9 mouse cellular contexts compared by ENCODE assay signal in the genomic region with DNA sequence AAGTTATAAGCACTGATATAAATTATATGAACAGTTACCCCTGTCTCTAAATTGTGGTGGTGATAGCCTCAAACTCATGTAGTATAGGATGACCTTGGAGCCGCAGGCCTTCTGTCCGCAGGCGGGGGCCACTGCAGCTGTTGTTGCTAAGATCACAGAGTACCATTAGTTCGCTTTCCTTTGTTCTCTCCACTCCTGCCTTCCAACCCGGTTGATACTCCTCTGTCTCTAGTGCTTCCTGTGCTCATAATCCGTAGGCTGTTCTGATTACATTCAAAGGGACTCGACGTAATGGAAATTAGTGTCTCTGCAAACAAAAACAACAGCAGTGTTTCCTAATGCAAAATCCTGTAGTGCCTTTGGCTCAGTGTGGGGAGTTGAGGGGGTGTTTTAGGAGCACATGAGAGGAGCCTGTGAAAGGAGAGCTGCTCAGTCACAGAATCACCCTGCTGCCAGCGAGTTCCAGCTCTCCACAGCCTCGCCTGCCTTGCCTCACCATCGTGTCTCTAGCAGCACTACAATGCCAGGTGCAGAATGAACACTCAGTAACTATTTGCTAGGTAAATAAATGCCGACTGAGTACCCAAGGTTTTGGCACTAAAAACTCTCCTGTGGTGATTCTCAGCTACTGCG. TPM values are rescaled to one million over a fixed set of nuclear protein-coding genes. Genes with fewer than 3 reads are reported as not detected.
A peak's percentile ranks its signal among the peaks of the same experiment; 100 is the strongest.
DNase-seq lines count a peak whose midpoint lies in the region; ATAC-seq lines count a peak whose summit lies in the region.
"Had no signal": no experiment of that assay in that cellular context is flagged by ENCODE, and none has a peak within 500 bp of the region (broad histone marks: within the 10 kb centered on the region; RNA-seq: fewer than 3 reads in every experiment).

No protein-coding gene starts in this region.

- intact Hi-C loops in heart, postnatal 36 days (cut with DNase I): no loop called here
- intact Hi-C loops in left cerebral cortex, postnatal 36 days (cut with DNase I): no loop called here

- no peak for ATAC-seq in heart, embryonic 11.5 days (replicated peaks; ENCODE audit: insufficient number of reproducible peaks, low FRiP score, low TSS enrichment)
- ATAC-seq in heart, embryonic 16.5 days (replicated peaks; ENCODE audit: extremely low read depth, insufficient read depth, low FRiP score): 0 out of 2 replicates have a peak, but pooled peaks have one; percentile 45
- ATAC-seq in cerebellum, adult (ENCODE audit: insufficient number of reproducible peaks, low FRiP score, low TSS enrichment): no peak

- H3K4me3 ChIP-seq in heart, embryonic 11.5 days (ENCODE audit: low read depth, low read length): no peak overlapping the region
- H3K4me3 ChIP-seq in heart, embryonic 16.5 days (ENCODE audit: low read length): no peak overlapping the region
- H3K4me3 ChIP-seq: liver, embryonic 13.5 days had no signal

- H3K27me3 ChIP-seq in heart, embryonic 11.5 days (ENCODE audit: control insufficient read depth, insufficient read depth, low read length): no peaks in the 10 kb centered on the region
- no peaks in the 10 kb centered on the region for H3K27me3 ChIP-seq in heart, embryonic 16.5 days (ENCODE audit: control insufficient read depth, insufficient read depth, low read length)
- H3K27me3 ChIP-seq: liver, embryonic 13.5 days had no signal

- no peaks in the 10 kb centered on the region for H3K36me3 ChIP-seq in heart, embryonic 11.5 days (ENCODE audit: control insufficient read depth, insufficient read depth, low read length)
- H3K36me3 ChIP-seq in heart, embryonic 16.5 days (ENCODE audit: control insufficient read depth, insufficient read depth): no peaks in the 10 kb centered on the region; the same call in 1 of the 2 replicates

- DNase-seq in heart, postnatal 36 days: no peak
- peak; percentile 47 for DNase-seq in brain, adult 2 months (ENCODE audit: low read depth, low spot score)
- peak; percentile 33 for DNase-seq in lung, postnatal 25 days (ENCODE audit: low spot score)
- no peak for DNase-seq in left cerebral cortex, postnatal 36 days (ENCODE audit: low spot score in 2 of 2)
- no peak for DNase-seq in yolk sac, embryonic 10.5 days (ENCODE audit: low spot score)
- DNase-seq: liver, embryonic 13.5 days had no signal

- WGBS in heart, embryonic 11.5 days (ENCODE audit: insufficient replicate concordance): 49% methylated on average over 13 of the region's 13 CpGs
- WGBS in heart, embryonic 16.5 days: 33% methylated on average over 13 of the region's 13 CpGs

- no peaks in the 10 kb centered on the region for H3K4me1 ChIP-seq in heart, embryonic 11.5 days (ENCODE audit: control insufficient read depth, insufficient read depth, low read length)
- H3K4me1 ChIP-seq in heart, embryonic 16.5 days (ENCODE audit: control insufficient read depth, insufficient read depth, low read length): no peaks in the 10 kb centered on the region; the same call in 1 of the 2 replicates
- H3K4me1 ChIP-seq: liver, embryonic 13.5 days had no signal

- H3K27ac ChIP-seq in heart, embryonic 11.5 days (ENCODE audit: low read depth, low read length): 0 out of 2 replicates have a peak overlapping the region, but pooled peaks have one; percentile 3
- H3K27ac ChIP-seq in heart, embryonic 16.5 days (ENCODE audit: low read length): peak overlapping the region; percentile 40
- H3K27ac ChIP-seq: liver, embryonic 13.5 days had no signal

- H3K9me3 ChIP-seq in heart, embryonic 11.5 days (replicated peaks; ENCODE audit: control insufficient read depth, low read length): no peaks in the 10 kb centered on the region
- H3K9me3 ChIP-seq in heart, embryonic 16.5 days (replicated peaks; ENCODE audit: control insufficient read depth, low read length): 0 out of 2 replicates have a peak, but pooled peaks cover 2% of the 10 kb centered on the region
- H3K9me3 ChIP-seq: liver, embryonic 13.5 days had no signal

- no peak overlapping the region for H3K9ac ChIP-seq in heart, embryonic 11.5 days (ENCODE audit: low read depth, low read length)
- H3K9ac ChIP-seq in heart, embryonic 16.5 days (ENCODE audit: low read length): no peak overlapping the region
- H3K9ac ChIP-seq: liver, embryonic 13.5 days had no signal

- H3K4me2 ChIP-seq in heart, embryonic 11.5 days: no peak overlapping the region
- H3K4me2 ChIP-seq in heart, embryonic 16.5 days (ENCODE audit: low read depth, low read length): no peak overlapping the region
- H3K4me2 ChIP-seq: liver, embryonic 13.5 days had no signal

RNA-seq across cellular contexts. Expression of gene Atp7a, which starts 53.9 kb away (rescaled TPM):
- 18.2 and 21.8 TPM in 2 replicates for polyA plus RNA-seq in heart, embryonic 11.5 days (2014; fragmentation: Nextera tagmentation; extraction: Ambion mirVana)
- total RNA-seq in heart, postnatal 36 days (2021): 10 to 100 TPM in 1 of 2 experiments, 1 to 10 TPM in 1; 7.5 to 10.5 TPM
- 10.3 and 12.1 TPM in 2 replicates for polyA plus RNA-seq in heart, embryonic 16.5 days (2015; fragmentation: Nextera tagmentation; extraction: Ambion mirVana)
- total RNA-seq in left cerebral cortex, postnatal 36 days (2021): 1 to 10 TPM; 6.1 to 7.8 TPM

Comparison
In these comparisons a context has a peak if more than half of its experiments do, and no peak if none do; other contexts are left out.
1. DNase-seq: peak in brain, adult 2 months (single experiment) and lung, postnatal 25 days (single experiment); none in heart, postnatal 36 days (0 of 2), left cerebral cortex, postnatal 36 days (0 of 2) and yolk sac, embryonic 10.5 days (single experiment).